Mouse (Mus musculus) liver, embryonic 15.5 days (tissue): Measurements from ENCODE around the gene H2-Oa. TPM values are rescaled to one million over a fixed set of nuclear protein-coding genes. Genes with fewer than 3 reads are reported as not detected.

ENCODE experiments used
- ATAC-seq: fragments of 200-750 bp; cut with Nextera tagmentation; 2 replicates; pipeline ENCODE4 v1.8.0; 2017; ENCODE audit warnings: moderate number of reproducible peaks, mild to moderate bottlenecking, moderate library complexity; ENCODE audit not compliant: insufficient read depth
- H3K27ac ChIP-seq: fragments of 300-500 bp; sonication (generic); replicated peaks from 2 replicates; pipeline ENCODE4 v1.5.1; 2015; ENCODE audit warnings: mild to moderate bottlenecking, inconsistent platforms
- H3K27me3 ChIP-seq: fragments of 300-500 bp; sonication (generic); 2 replicates; pipeline ENCODE4 v1.6.1; 2015; ENCODE audit warnings: mild to moderate bottlenecking, inconsistent platforms
- H3K36me3 ChIP-seq: fragments of 300-500 bp; sonication (generic); replicated peaks from 2 replicates; pipeline ENCODE4 v1.6.1; 2015; ENCODE audit warnings: moderate library complexity, mild to moderate bottlenecking, inconsistent platforms
- H3K4me1 ChIP-seq: fragments of 300-500 bp; sonication (generic); replicated peaks from 2 replicates; pipeline ENCODE4 v1.6.1; 2015; ENCODE audit warnings: inconsistent platforms
- H3K4me2 ChIP-seq: fragments of 300-500 bp; sonication (generic); 2 replicates; pipeline ENCODE4 v1.6.1; 2015; ENCODE audit warnings: moderate library complexity, mild to moderate bottlenecking, inconsistent platforms
- H3K4me3 ChIP-seq: fragments of 300-500 bp; sonication (generic); replicated peaks from 2 replicates; pipeline ENCODE4 v1.5.1; 2015; ENCODE audit warnings: mild to moderate bottlenecking, inconsistent platforms
- H3K9ac ChIP-seq: fragments of 300-500 bp; sonication (generic); 2 replicates; pipeline ENCODE4 v1.6.1; 2015; ENCODE audit warnings: moderate library complexity, mild to moderate bottlenecking, inconsistent platforms
- H3K9me3 ChIP-seq: fragments of 300-500 bp; sonication (generic); replicated peaks from 2 replicates; pipeline ENCODE4 v1.6.1; 2016; ENCODE audit warnings: inconsistent platforms
- WGBS: fragments of 180-500 bp; shearing (Covaris S2); methylation state at CpG from one replicate; pipeline ENCODE4 v1.1.7; 2015; ENCODE audit warnings: mixed read lengths; ENCODE audit not compliant: insufficient replicate concordance; 5-methylcytosine and 5-hydroxymethylcytosine counted together
- polyA plus RNA-seq: library from polyadenylated mRNA; unstranded; fragments of >200 nt; fragmentation: Nextera tagmentation; extraction: Ambion mirVana; gene quantifications from 2 replicates; pipeline ENCODE4 v1.2.1, GENCODE M21; 2015

Gene H2-Oa
- polyA plus RNA-seq, 1 experiment from 2014 or later = 0.40 TPM

- Histone ChIP-seq H3K4me2 (no peak overlapping the region), H3K4me1 (peaks cover 30% of the 10 kb centered on the region), H3K9me3 (no peaks in the 10 kb centered on the region), H3K4me3 (no peak overlapping the region), H3K27ac (no peak overlapping the region), H3K9ac (no peak overlapping the region), H3K27me3 (peaks cover 52% of the 10 kb centered on the region), H3K36me3 (no peaks in the 10 kb centered on the region)
- no peak for ATAC-seq
- WGBS = 68% methylated on average over 11 of the region's 11 CpGs
Observed at GRCm38 (mm10) chr17:34133289-34133688, 41.1 kb downstream of the H2-Oa start.

GRCm38 (mm10) chr17:34134451-34134850 lies 42.3 kb downstream of the H2-Oa start:
- Histone ChIP-seq H3K9me3 (no peaks in the 10 kb centered on the region), H3K4me3 (no peak overlapping the region), H3K4me2 (no peak overlapping the region), H3K27me3 (peaks cover 52% of the 10 kb centered on the region), H3K27ac (no peak overlapping the region), H3K36me3 (no peaks in the 10 kb centered on the region), H3K9ac (no peak overlapping the region), H3K4me1 (peaks cover 24% of the 10 kb centered on the region)
- WGBS = 67% methylated on average over 3 of the region's 3 CpGs
- no peak for ATAC-seq

- H3K4me2 ChIP-seq = peak overlapping the region; percentile 71
- H3K9ac ChIP-seq = peak overlapping the region; percentile 33; the same call in 1 of the 2 replicates
- peak overlapping the region; percentile 49 for H3K4me3 ChIP-seq
- peaks cover 52% of the 10 kb centered on the region for H3K27me3 ChIP-seq
- peaks cover 27% of the 10 kb centered on the region for H3K4me1 ChIP-seq
- H3K9me3 ChIP-seq = no peaks in the 10 kb centered on the region
- peak; percentile 85 for ATAC-seq
- no peaks in the 10 kb centered on the region for H3K36me3 ChIP-seq
- 6% methylated on average over 31 of the region's 31 CpGs for WGBS
- no peak overlapping the region for H3K27ac ChIP-seq
Observed at GRCm38 (mm10) chr17:34135297-34136224, 43.4 kb downstream of the H2-Oa start.

- Histone ChIP-seq H3K4me1 (peaks cover 31% of the 10 kb centered on the region), H3K27ac (no peak overlapping the region), H3K36me3 (no peaks in the 10 kb centered on the region), H3K4me2 (no peak overlapping the region), H3K9me3 (no peaks in the 10 kb centered on the region), H3K27me3 (peaks cover 59% of the 10 kb centered on the region), H3K4me3 (no peak overlapping the region), H3K9ac (no peak overlapping the region)
- ATAC-seq = no peak
- WGBS = 63% methylated on average over 7 of the region's 7 CpGs
Observed at GRCm38 (mm10) chr17:34137601-34138000, 45.5 kb downstream of the H2-Oa start.

- Histone ChIP-seq H3K4me1 (peaks cover 34% of the 10 kb centered on the region), H3K27ac (no peak overlapping the region), H3K27me3 (peaks cover 59% of the 10 kb centered on the region), H3K4me3 (no peak overlapping the region), H3K4me2 (no peak overlapping the region), H3K9me3 (no peaks in the 10 kb centered on the region), H3K36me3 (no peaks in the 10 kb centered on the region), H3K9ac (no peak overlapping the region)
- 67% methylated on average over 7 of the region's 7 CpGs for WGBS
- ATAC-seq = no peak
Observed at GRCm38 (mm10) chr17:34138655-34139054, 46.5 kb downstream of the H2-Oa start.

GRCm38 (mm10) chr17:34139416-34139815 lies 47.3 kb downstream of the H2-Oa start:
- peak overlapping the region; percentile 21 for H3K4me3 ChIP-seq
- no peak for ATAC-seq

GRCm38 (mm10) chr17:34140240-34140639 lies 48.1 kb downstream of the H2-Oa start:
- WGBS = 7% methylated on average over 5 of the region's 5 CpGs
- Histone ChIP-seq H3K36me3 (no peaks in the 10 kb centered on the region), H3K27me3 (peaks cover 59% of the 10 kb centered on the region), H3K4me3 (peak overlapping the region; percentile 21; the same call in 1 of the 2 replicates), H3K27ac (no peak overlapping the region), H3K4me1 (peaks cover 34% of the 10 kb centered on the region), H3K9me3 (no peaks in the 10 kb centered on the region), H3K4me2 (peak overlapping the region; percentile 59), H3K9ac (no peak overlapping the region; the same call in 1 of the 2 replicates)
- no peak for ATAC-seq

More at GRCm38 (mm10) chr17:34139416-34139815, 47.3 kb downstream of the H2-Oa start:
- Histone ChIP-seq H3K36me3 (no peaks in the 10 kb centered on the region), H3K9ac (no peak overlapping the region), H3K9me3 (no peaks in the 10 kb centered on the region), H3K4me1 (peaks cover 34% of the 10 kb centered on the region), H3K4me2 (peak overlapping the region; percentile 59), H3K27me3 (peaks cover 59% of the 10 kb centered on the region), H3K27ac (no peak overlapping the region)
- 10% methylated on average over 16 of the region's 16 CpGs for WGBS

- H3K9me3 ChIP-seq = no peaks in the 10 kb centered on the region
- H3K27me3 ChIP-seq = peaks cover 57% of the 10 kb centered on the region
- no peak overlapping the region for H3K27ac ChIP-seq
- H3K9ac ChIP-seq = no peak overlapping the region
- H3K36me3 ChIP-seq = no peaks in the 10 kb centered on the region
- H3K4me1 ChIP-seq = peaks cover 26% of the 10 kb centered on the region
- H3K4me3 ChIP-seq = no peak overlapping the region
- no peak for ATAC-seq
- WGBS = 37% methylated on average over 4 of the region's 4 CpGs
- no peak overlapping the region for H3K4me2 ChIP-seq
Observed at GRCm38 (mm10) chr17:34141448-34141847, 49.3 kb downstream of the H2-Oa start.

- H3K4me2 ChIP-seq = peak overlapping the region; percentile 30; the same call in 1 of the 2 replicates
- no peak overlapping the region for H3K9ac ChIP-seq
- peaks cover 46% of the 10 kb centered on the region for H3K27me3 ChIP-seq
- H3K4me3 ChIP-seq = no peak overlapping the region
- H3K27ac ChIP-seq = peak overlapping the region; percentile 46; the same call in 1 of the 2 replicates
- H3K36me3 ChIP-seq = no peaks in the 10 kb centered on the region
- H3K4me1 ChIP-seq = peaks cover 26% of the 10 kb centered on the region
- WGBS = 43% methylated on average over 7 of the region's 7 CpGs
- ATAC-seq = no peak
- no peaks in the 10 kb centered on the region for H3K9me3 ChIP-seq
Observed at GRCm38 (mm10) chr17:34142456-34143010, 50.4 kb downstream of the H2-Oa start.

GRCm38 (mm10) chr17:34143033-34143432 lies 50.9 kb downstream of the H2-Oa start, which contains the start of gene H2-DMb2:
Gene H2-DMb2 (plus strand): TSS chr17:34143307.
- peak; percentile 57; the same call in 1 of the 2 replicates for ATAC-seq
- Histone ChIP-seq H3K36me3 (no peaks in the 10 kb centered on the region), H3K9ac (no peak within 1 kb of the TSS), H3K4me1 (peaks cover 26% of the 10 kb centered on the region), H3K4me3 (no peak within 1 kb of the TSS), H3K9me3 (no peaks in the 10 kb centered on the region), H3K4me2 (peak within 1 kb of the TSS; percentile 30; the same call in 1 of the 2 replicates), H3K27ac (peak within 1 kb of the TSS; percentile 46; the same call in 1 of the 2 replicates), H3K27me3 (peaks cover 41% of the 10 kb centered on the region)
- 11% methylated on average over 7 of the region's 7 CpGs for WGBS

- H3K4me3 ChIP-seq = no peak overlapping the region
- H3K36me3 ChIP-seq = no peaks in the 10 kb centered on the region
- H3K9me3 ChIP-seq = no peaks in the 10 kb centered on the region
- H3K4me1 ChIP-seq = peaks cover 26% of the 10 kb centered on the region
- H3K9ac ChIP-seq = no peak overlapping the region
- no peak overlapping the region for H3K27ac ChIP-seq
- H3K27me3 ChIP-seq = peaks cover 37% of the 10 kb centered on the region
- peak overlapping the region; percentile 30; the same call in 1 of the 2 replicates for H3K4me2 ChIP-seq
- 30% methylated on average over 5 of the region's 5 CpGs for WGBS
- ATAC-seq = no peak
Observed at GRCm38 (mm10) chr17:34143461-34143860, 51.3 kb downstream of the H2-Oa start.
